Mouse (Mus musculus) B cell, adult 2 months (primary cell): ENCODE measurements at regions not wholly inside any gene's neighbourhood (a gene's known extent, or its start where the extent isn't known, plus 50 kb on each side); places are given as distances from the start of the nearest gene placed in this dataset.
"Not testable (repeated sequence)": the region's sequence is repeated elsewhere in the genome, so short reads cannot be mapped to it uniquely, and the experiment has no call there.

Source experiments
- DNase-seq, 2 experiments: peaks; one replicate each; pipeline ENCODE4 v3.0.0; 2022

DNA sequence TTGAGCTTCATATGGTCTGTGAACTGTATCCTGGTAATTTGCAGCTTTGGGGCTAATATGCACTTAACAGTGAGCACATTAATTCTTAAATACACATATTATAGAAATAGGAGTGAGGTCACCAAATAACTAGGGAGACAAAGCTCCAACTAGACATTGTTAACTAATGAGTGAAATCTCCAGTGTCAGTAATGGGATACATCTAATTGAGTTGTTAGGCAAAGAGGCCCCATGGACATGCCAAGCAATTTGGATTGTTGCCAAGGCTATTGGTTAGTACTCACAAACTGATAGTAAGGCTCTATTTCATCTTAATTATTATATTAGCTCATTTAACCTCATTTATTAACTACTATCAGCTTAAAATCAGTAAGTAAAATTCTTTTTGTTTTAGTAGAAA, 698.5 kb downstream of the Triml1 start:
- no peak for DNase-seq

DNA sequence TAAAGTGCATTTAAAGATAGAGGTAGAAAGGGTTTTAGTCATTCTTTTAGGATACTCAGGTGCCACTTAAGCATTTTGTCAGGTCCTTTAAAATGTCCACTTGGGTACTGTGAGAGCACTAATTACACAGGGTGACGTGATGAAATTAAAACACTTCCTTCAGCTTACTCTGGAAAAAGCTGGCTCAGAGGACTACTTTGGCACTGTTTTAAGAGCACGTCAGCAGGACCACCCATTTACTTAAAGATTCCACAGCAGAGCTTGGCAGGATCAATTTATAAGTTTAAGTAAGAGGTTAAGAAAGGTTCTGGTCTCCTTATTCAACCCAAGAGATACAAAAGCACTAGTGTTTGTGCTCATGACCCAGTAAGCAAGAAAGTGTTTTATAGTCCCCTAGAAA, 738.7 kb downstream of the Triml1 start:
- no peak for DNase-seq

- DNase-seq = no peak
Measured at GRCm38 (mm10) chr8:42396886-42397285, 744.4 kb downstream of the Triml1 start.

GRCm38 (mm10) chr8:42388816-42389215, 752.5 kb downstream of the Triml1 start:
- DNase-seq = no peak

DNA sequence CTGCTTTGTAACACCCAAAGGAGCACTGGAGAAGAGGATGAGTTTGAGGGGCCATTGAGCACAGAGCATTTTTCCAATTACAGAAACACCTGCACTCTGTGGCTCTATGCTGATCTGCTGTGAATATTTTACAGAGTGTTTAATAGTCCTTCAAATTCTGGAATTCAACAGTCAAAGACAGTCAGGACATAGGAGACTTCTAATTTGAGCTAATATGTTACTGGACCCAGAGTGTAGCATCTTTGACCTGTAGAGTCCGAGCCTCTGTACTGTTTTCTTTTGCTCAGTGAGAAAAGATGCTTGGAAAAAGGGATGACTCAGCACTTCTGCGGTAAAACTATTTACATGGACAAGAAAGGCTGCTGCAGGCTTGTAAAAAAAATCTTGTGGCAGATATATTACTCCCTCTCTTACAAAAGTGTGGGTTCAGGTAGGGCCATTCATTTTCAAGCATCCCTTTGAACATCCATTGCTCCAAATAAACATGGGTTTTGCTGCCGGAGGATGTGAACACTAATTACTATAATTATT, 793.1 kb downstream of the Triml1 start:
- DNase-seq = no peak

DNA sequence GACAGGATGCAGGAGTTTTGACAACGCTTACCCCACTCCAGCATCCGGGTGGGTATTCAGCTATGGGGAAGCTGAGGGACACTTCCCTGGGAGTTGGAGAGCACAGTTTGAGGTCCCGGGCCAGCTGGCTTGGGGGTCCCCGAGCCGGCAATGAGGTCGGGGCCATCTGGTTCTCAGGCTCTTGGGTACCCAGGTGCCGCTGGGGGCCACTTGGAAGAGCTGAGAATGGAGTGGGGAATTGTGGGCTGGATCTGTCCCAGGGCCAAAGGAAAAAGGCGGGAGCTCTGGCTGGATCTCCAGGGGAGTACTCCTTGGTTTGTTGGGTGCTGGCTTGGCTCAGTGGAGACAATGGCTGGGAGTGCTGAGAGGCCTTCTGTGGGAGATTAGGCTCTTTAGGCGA, 806.6 kb downstream of the Triml1 start:
- DNase-seq = no peak

- DNase-seq = no peak
Measured at GRCm38 (mm10) chr8:42324663-42325062, 816.6 kb downstream of the Triml1 start.

DNA sequence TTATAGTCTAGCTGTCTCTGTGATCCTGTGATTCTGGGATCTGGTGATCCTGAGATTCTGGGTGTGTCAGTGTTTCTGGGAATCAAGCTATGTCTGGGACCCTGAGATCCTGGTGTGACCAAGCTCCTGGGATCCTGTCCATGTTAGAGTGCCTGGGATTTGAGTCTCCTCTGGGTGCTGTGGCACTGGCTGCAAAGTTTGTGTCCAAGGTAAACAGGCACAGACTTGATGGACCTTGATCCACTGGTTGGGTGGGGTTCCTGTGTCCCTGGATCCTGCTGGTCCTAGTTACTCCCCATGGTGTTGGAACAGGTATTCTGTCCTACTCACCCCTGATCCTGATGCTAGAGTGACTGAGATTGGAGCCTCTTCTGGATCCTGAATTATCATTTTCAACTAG, 818.4 kb downstream of the Triml1 start:
- no peak for DNase-seq

DNA sequence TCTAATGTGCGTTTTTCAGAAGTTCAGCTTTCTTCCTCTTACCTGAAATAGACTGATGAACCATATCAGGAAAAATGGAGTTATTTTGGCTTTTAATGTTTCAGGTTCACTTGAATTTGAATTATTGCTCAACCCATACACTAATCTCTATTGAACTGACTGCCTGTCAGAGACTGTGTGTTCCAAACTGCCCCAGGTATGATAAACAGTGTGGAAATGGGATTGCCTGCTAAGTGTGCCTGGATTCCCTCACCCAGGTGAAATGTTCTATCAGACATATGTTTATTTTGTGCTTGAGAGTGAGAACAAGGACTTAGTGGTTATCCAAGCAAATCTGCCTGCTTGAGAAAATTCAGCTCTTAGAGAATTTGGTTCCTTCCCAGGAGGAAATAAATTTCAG, 830.2 kb downstream of the Triml1 start:
- DNase-seq = no peak

DNA sequence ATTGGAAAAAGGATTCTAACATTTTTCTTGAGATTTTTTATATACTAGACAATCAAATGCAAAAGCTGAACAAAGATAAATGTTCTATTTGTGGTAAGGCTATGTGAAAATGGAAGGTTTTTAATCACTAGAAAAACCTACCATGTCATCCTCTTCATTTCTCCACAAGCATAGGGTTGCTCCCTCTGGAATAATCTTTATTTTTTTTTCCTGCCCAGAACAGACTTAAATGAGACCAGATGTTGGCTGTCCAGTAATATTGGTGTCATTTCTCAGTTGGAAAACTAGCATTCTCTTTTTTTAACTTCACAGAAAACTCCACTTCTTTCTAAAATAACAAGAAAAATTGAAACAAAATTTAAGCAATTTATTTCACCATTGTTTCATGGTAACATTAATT, 849.9 kb downstream of the Triml1 start:
- no peak for DNase-seq

DNA sequence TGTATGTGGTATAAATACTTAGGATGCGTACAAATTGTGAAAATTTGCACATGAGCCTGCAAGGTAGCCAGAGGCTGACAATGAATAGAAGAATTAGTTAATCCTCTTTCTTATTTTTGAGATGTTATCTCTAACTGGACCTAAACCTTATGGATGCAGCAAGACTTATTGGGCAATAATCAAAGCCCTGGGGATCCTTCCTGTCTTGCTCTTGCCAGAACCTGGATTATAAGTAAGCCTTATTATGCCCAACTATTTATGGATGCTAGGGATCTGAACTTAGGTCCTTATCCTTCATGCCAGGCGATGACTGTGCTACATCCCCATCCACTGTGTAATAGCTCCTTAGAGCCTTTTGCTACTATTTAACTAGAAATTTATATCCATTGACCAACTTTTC, 859.3 kb downstream of the Triml1 start:
- no peak for DNase-seq

- no peak for DNase-seq
Measured at GRCm38 (mm10) chr8:42253358-42253757, 836.5 kb upstream of the Frg1 start.

GRCm38 (mm10) chr8:42242321-42242720, 825.4 kb upstream of the Frg1 start:
- DNase-seq = not testable (repeated sequence)

DNA sequence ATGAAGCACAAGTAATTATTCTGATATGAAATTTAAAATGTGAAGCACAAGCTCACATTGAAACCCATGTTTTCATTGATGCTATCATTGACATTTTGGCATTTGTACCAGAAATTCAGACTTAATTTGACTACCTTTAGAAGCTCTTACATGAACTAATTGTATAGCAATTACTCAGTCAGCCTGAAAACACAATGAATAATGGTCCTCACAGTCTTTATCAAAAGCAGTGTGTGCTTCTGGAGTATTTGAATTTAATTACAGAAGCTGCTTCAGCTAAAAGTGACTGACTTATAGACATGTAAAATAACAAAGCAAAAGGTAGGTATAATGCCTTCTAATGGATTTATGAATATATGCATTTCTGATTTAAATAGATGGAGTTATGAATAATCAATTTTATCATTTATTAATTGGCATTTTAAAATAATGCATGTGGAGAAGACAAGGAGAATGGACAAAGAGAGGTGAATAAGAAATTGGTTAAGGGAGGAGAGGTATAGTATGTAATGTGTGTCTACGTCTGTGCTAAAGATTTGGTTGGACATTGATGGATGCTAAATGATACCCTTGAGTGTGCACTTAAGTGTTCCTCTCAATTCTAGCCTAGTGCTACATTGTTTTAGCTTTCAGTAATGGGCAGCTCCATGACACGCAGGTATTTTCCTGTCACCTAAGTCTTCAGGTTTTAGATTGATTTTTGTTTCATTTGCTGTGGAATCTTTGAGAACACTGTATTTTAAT, 803.2 kb upstream of the Frg1 start:
- DNase-seq = no peak

DNA sequence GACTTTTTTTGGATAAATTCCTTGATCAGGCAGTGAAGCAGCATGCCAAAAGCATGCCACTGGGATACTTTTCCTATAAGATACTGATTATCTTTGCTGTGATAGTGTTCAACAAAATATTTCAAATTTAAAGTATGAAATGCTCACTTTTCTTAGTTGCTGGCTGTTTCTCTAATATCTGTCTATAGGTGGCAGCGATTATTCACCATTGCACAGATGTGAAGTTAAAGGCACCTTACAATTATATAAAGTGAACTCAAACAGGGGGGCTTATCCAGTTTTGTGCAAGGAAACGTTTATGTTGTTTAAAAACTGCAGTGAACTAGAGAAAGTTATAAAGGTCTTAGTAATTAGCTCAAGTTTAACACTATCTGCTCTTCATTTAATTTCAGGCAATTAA, 794.1 kb upstream of the Frg1 start:
- DNase-seq = no peak

DNA sequence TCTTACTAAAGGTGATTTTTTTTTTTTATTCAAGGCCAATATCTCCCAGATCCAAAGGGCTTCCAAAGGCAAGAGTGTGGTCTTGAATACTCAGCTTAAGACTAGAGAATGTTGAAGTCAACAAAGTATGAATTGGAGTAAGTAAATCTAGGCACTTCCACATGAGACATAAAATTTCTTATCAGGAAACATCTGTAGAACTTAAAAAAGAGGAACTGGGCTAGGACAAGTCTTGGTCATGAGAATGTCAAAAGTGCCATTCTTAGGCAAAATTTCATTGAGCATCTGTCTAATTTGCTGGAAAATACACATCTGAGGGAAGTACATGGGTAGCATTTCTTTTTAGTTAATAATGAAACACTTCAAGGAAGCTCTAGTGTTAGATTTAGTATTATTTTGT, 793.1 kb upstream of the Frg1 start:
- no peak for DNase-seq

DNA sequence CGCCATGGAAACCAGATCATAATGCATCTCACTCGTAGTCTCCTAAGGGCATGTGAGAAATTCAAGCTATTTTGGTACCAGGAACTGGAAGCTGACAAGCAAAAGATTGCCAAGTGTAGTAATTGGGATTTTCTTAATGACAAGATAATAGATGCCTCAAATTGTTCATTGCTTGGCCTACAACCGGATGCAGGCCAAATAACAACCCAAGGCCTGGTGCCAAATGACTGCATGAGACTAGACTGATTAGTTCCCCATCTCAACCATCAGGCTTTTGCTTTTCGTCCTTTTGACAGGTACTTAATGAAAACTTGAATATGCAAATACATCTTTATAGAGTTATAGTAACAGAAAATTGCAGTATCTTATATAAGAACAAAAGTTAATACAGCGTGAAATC, 780.4 kb upstream of the Frg1 start:
- DNase-seq = no peak

DNA sequence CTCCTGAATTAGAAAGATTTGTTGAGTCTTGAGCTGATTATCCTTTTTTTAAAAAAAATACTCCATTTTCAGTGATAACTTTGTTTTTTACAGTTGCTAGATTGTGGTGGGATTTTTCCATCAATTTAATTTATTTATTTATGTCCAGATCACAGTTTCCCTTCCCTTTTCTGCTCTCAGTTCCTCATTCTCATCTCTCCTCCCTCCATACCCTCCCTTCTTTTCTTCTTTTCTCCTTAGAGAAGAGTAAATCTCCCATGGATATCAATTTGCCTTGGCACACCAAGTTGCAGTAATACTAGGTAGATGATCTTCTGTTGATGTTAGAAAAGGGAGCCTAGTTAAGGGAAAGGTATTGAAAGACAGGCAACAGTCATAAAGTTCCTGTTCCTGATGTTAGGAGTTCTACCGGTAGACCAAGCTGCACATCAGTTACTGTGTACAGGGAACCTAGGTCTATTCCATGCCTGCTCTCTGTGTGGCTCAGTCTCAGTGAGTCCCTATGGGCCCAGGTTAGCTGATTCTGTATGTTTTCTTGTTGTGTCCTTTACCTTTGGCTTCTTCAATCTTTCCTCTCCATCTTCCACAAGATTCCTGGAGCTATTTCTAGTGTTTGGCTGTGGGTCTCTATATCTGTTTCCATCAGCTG, 777.2 kb upstream of the Frg1 start:
- no peak for DNase-seq

- DNase-seq = no peak
Measured at GRCm38 (mm10) chr8:42187083-42187482, 770.2 kb upstream of the Frg1 start.

DNA sequence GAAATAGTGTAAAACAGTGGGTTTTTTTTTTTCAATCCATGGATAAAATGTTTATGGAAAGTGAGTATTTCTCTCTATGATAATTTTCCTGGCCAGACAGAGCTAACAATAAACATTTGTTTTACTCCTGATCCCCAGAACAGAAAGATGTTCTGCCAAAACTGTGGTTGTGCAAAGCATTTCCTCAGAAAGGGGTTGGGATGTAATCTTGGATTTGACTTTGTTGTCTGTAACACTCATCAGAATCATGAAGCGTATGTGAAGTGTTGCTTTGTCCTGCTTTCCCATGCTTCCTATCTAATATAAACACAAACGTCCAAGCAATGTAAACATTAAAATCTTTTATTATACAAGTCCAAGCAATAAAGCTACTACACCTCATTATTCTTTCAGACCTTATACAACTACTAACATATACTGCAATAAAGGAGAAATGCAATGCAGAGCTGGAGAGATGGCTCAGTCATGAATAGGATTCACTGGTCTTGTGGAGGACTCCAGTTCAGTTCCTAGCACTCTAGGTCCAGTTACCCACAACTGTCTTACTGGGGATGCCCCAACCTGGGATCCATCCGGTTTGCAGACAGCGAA, 766.5 kb upstream of the Frg1 start:
- DNase-seq = no peak

- DNase-seq = no peak
Measured at GRCm38 (mm10) chr8:42162441-42162840, 745.6 kb upstream of the Frg1 start.

DNA sequence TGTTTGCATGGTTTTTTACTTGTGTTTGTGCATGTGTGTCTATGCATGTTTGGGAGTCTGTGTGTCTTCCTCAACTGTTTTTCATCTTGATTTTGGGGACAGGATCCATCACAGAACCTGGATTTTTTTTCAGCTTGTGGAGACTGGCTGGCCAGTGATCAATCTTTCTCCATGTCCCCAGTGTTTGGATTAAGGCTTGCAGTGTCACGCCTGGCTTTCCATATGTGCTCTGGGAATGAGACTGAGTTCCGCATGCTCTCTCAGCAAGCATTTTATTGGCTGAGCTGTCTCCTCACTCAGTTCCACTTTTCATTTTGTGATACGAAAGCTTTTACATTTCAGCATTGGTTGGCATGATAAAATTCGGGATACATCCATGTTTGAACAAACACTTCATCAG, 740.1 kb upstream of the Frg1 start:
- no peak for DNase-seq

- no peak for DNase-seq
Measured at GRCm38 (mm10) chr8:42156588-42156987, 739.7 kb upstream of the Frg1 start.

DNA sequence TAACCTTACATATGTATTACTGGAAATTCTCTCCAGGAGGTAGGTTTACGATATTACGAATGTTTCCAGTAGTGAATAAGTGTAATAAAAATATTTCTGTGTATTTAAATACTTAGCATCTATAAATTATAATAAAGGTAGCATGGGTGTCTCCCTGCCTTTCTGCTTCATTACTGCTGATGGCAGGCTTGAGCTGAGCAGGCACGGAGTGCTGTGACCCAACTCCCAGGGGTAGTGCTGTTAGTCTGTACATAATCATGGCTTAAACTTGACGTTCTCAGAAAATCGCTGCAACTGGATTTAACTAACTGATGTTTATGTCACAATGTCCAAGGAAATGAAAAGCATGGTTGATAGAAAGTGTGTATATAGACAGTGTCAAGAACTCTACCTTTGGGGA, 727.8 kb upstream of the Frg1 start:
- DNase-seq = no peak
